Mouse (Mus musculus) stomach, embryonic 15.5 days (tissue): ENCODE measurements around the gene Psmb1. TPM values are rescaled to one million over a fixed set of nuclear protein-coding genes. Genes with fewer than 3 reads are reported as not detected.

Experiments used
- ATAC-seq: fragments of 200-750 bp; cut with Nextera tagmentation; 2 replicates; pipeline ENCODE4 v1.8.0; 2017; ENCODE audit warnings: low read depth, moderate number of reproducible peaks, moderate TSS enrichment; ENCODE audit not compliant: insufficient read depth, low FRiP score
- H3K27ac ChIP-seq: fragments of 300-500 bp; sonication (generic); 2 replicates; pipeline ENCODE4 v1.5.1; 2015; ENCODE audit warnings: mild to moderate bottlenecking, inconsistent platforms
- H3K27me3 ChIP-seq: fragments of 300-500 bp; sonication (generic); replicated peaks from 2 replicates; pipeline ENCODE4 v1.6.1; 2015; ENCODE audit warnings: inconsistent platforms
- H3K36me3 ChIP-seq: fragments of 300-500 bp; sonication (generic); 2 replicates; pipeline ENCODE4 v1.6.1; 2015; ENCODE audit warnings: inconsistent platforms
- H3K4me1 ChIP-seq: fragments of 300-500 bp; sonication (generic); 2 replicates; pipeline ENCODE4 v1.6.1; 2015; ENCODE audit warnings: inconsistent platforms
- H3K4me2 ChIP-seq: fragments of 300-500 bp; sonication (generic); 2 replicates; pipeline ENCODE4 v1.6.1; 2015; ENCODE audit warnings: mild to moderate bottlenecking, inconsistent platforms
- H3K4me3 ChIP-seq: fragments of 300-500 bp; sonication (generic); replicated peaks from 2 replicates; pipeline ENCODE4 v1.5.1; 2015; ENCODE audit warnings: inconsistent platforms
- H3K9ac ChIP-seq: fragments of 300-500 bp; sonication (generic); 2 replicates; pipeline ENCODE4 v1.6.1; 2015; ENCODE audit warnings: inconsistent platforms
- H3K9me3 ChIP-seq: fragments of 300-500 bp; sonication (generic); 2 replicates; pipeline ENCODE4 v1.6.1; 2016; ENCODE audit warnings: inconsistent platforms
- WGBS: fragments of 180-500 bp; shearing (Covaris S2); methylation state at CpG from one replicate; pipeline ENCODE4 v1.1.7; 2015; 5-methylcytosine and 5-hydroxymethylcytosine counted together
- polyA plus RNA-seq: library from polyadenylated mRNA; unstranded; fragments of >200 nt; fragmentation: Nextera tagmentation; extraction: Ambion mirVana; gene quantifications from 2 replicates; pipeline ENCODE4 v1.2.1, GENCODE M21; 2015

Gene Psmb1
- polyA plus RNA-seq, 1 experiment from 2014 or later: 248 TPM

- no peaks in the 10 kb centered on the region for H3K27me3 ChIP-seq
- peak overlapping the region; percentile 80 for H3K4me2 ChIP-seq
- no peak overlapping the region; the same call in 1 of the 2 replicates for H3K27ac ChIP-seq
- no peaks in the 10 kb centered on the region for H3K9me3 ChIP-seq
- ATAC-seq: no peak
- H3K4me3 ChIP-seq: peak overlapping the region; percentile 93
- peaks cover 6% of the 10 kb centered on the region for H3K4me1 ChIP-seq
- H3K36me3 ChIP-seq: peaks cover 11% of the 10 kb centered on the region; the same call in 1 of the 2 replicates
- peak overlapping the region; percentile 93 for H3K9ac ChIP-seq
- WGBS: 8% methylated on average over 10 of the region's 10 CpGs
Observed at GRCm38 (mm10) chr17:15526304-15526703, 26.8 kb upstream of the Psmb1 start.

GRCm38 (mm10) chr17:15518766-15519165, 19.2 kb upstream of the Psmb1 start:
- WGBS: 95% methylated on average over 1 of the region's 1 CpGs
- H3K27ac ChIP-seq: no peak overlapping the region
- H3K4me2 ChIP-seq: no peak overlapping the region
- H3K4me3 ChIP-seq: no peak overlapping the region
- no peaks in the 10 kb centered on the region for H3K9me3 ChIP-seq
- no peak overlapping the region for H3K9ac ChIP-seq
- H3K27me3 ChIP-seq: no peaks in the 10 kb centered on the region
- peaks cover 46% of the 10 kb centered on the region for H3K36me3 ChIP-seq
- H3K4me1 ChIP-seq: no peaks in the 10 kb centered on the region
- ATAC-seq: no peak

GRCm38 (mm10) chr17:15518186-15518585, 18.6 kb upstream of the Psmb1 start:
- Histone ChIP-seq H3K27ac (no peak overlapping the region), H3K9ac (no peak overlapping the region), H3K27me3 (no peaks in the 10 kb centered on the region), H3K4me1 (no peaks in the 10 kb centered on the region), H3K9me3 (no peaks in the 10 kb centered on the region), H3K36me3 (peaks cover 51% of the 10 kb centered on the region), H3K4me2 (no peak overlapping the region), H3K4me3 (no peak overlapping the region)
- WGBS: 92% methylated on average over 5 of the region's 5 CpGs
- ATAC-seq: no peak

GRCm38 (mm10) chr17:15517776-15518175, 18.2 kb upstream of the Psmb1 start:
- Histone ChIP-seq H3K36me3 (peaks cover 48% of the 10 kb centered on the region), H3K27ac (no peak overlapping the region), H3K4me1 (no peaks in the 10 kb centered on the region), H3K4me3 (no peak overlapping the region), H3K9me3 (no peaks in the 10 kb centered on the region), H3K4me2 (no peak overlapping the region), H3K9ac (no peak overlapping the region), H3K27me3 (no peaks in the 10 kb centered on the region)
- 72% methylated on average over 5 of the region's 5 CpGs for WGBS
- ATAC-seq: no peak

GRCm38 (mm10) chr17:15510694-15511093, 11.1 kb upstream of the Psmb1 start:
- 84% methylated on average over 2 of the region's 2 CpGs for whole genome bisulfite sequencing
- peaks cover 56% of the 10 kb centered on the region for H3K36me3 ChIP-seq

GRCm38 (mm10) chr17:15498753-15499113, 818 bp downstream of the Psmb1 start:
- 43% methylated on average over 7 of the region's 7 CpGs for WGBS

More at GRCm38 (mm10) chr17:15510694-15511093, 11.1 kb upstream of the Psmb1 start:
- H3K4me1 ChIP-seq: no peaks in the 10 kb centered on the region
- no peak overlapping the region for H3K27ac ChIP-seq
- no peaks in the 10 kb centered on the region for H3K9me3 ChIP-seq
- H3K9ac ChIP-seq: no peak overlapping the region
- no peak overlapping the region for H3K4me2 ChIP-seq
- no peak overlapping the region for H3K4me3 ChIP-seq
- H3K27me3 ChIP-seq: no peaks in the 10 kb centered on the region
- ATAC-seq: no peak

GRCm38 (mm10) chr17:15497882-15498752, 1.4 kb downstream of the Psmb1 start:
- Histone ChIP-seq H3K9ac (peak overlapping the region; percentile 94), H3K4me1 (peaks cover 13% of the 10 kb centered on the region), H3K27ac (peak overlapping the region; percentile 96), H3K27me3 (no peaks in the 10 kb centered on the region), H3K9me3 (no peaks in the 10 kb centered on the region), H3K4me3 (peak overlapping the region; percentile 99), H3K4me2 (peak overlapping the region; percentile 81), H3K36me3 (peaks cover 6% of the 10 kb centered on the region; the same call in 1 of the 2 replicates)
- under 1% methylated on average over 50 of the region's 50 CpGs for WGBS
- ATAC-seq: peak; percentile 93

More at GRCm38 (mm10) chr17:15498753-15499113, 818 bp downstream of the Psmb1 start:
- peak overlapping the region; percentile 99 for H3K4me3 ChIP-seq
- no peaks in the 10 kb centered on the region; the same call in 1 of the 2 replicates for H3K36me3 ChIP-seq
- peaks cover 13% of the 10 kb centered on the region for H3K4me1 ChIP-seq
- no peak overlapping the region for H3K9ac ChIP-seq
- no peak for ATAC-seq
- H3K27ac ChIP-seq: 0 out of 2 replicates have a peak overlapping the region, but pooled peaks have one; percentile 96
- H3K27me3 ChIP-seq: no peaks in the 10 kb centered on the region
- peak overlapping the region; percentile 81 for H3K4me2 ChIP-seq
- no peaks in the 10 kb centered on the region for H3K9me3 ChIP-seq

DNA sequence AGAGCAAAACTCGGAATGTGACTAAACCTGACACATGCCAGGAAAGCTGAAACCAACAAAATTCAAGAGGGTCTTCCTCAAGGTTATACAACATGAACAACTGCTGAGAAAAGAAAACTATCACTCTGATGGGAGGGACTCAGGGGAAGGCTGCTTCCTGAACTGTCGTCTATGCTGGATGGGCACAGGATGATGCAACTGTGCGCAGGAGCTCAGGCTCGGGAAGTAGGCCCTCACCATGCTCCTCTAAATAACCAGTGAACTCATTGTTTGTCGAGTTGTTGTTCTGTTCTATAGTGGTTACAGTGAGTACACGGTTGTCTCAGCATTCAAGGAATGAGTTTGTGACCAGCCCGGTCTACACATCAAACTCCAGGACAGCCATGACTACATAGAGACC, 9.0 kb downstream of the Psmb1 start:
- no peak overlapping the region for H3K9ac ChIP-seq
- ATAC-seq: no peak
- no peak overlapping the region for H3K4me2 ChIP-seq
- WGBS: 92% methylated on average over 7 of the region's 7 CpGs
- H3K4me1 ChIP-seq: no peaks in the 10 kb centered on the region
- H3K4me3 ChIP-seq: no peak overlapping the region
- no peaks in the 10 kb centered on the region for H3K27me3 ChIP-seq
- H3K36me3 ChIP-seq: peaks cover 37% of the 10 kb centered on the region
- H3K27ac ChIP-seq: no peak overlapping the region
- H3K9me3 ChIP-seq: no peaks in the 10 kb centered on the region

DNA sequence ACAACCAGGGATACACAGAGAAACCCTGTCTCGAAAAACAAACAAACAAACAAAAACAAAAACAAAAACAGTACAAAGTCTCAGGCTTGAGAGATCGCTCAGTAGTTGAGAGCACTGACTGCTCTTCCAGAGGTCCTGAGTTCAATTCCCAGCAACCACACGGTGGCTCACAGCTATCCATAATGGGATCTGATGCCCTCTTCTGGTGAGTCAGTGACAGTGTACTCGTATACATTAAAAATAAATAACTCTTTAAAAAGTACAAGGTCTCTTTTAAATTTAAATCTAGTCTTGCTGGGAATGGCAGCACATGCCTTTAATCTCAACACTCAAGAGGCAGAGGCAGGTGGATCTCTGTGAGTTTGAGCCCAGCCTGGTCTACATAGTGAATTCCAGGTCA, 26.9 kb downstream of the Psmb1 start:
- no peak overlapping the region for H3K4me2 ChIP-seq
- WGBS: 86% methylated on average over 4 of the region's 4 CpGs
- no peak overlapping the region for H3K27ac ChIP-seq
- no peak for ATAC-seq
- H3K36me3 ChIP-seq: peaks cover 55% of the 10 kb centered on the region
- H3K27me3 ChIP-seq: no peaks in the 10 kb centered on the region
- no peaks in the 10 kb centered on the region for H3K9me3 ChIP-seq
- H3K4me1 ChIP-seq: no peaks in the 10 kb centered on the region
- H3K9ac ChIP-seq: no peak overlapping the region
- no peak overlapping the region for H3K4me3 ChIP-seq

DNA sequence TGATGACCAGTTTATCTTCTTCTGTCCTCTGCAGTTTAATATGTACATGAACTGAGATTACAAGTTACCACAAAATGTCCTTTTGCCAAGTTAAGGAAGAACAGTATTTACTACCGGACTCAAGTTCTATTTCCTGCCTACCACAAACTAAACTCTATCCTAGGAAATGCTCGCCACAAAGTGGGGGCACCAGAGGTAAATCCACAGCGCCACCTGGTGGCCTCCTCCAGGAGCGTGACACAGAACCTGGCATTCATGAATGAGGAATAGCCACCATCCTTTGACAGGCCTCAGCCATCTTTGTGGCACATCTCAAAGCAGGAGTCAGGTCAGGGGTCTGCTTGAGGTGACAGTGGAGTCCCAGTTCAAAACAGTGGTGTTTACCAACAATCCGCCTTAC, 31.9 kb downstream of the Psmb1 start:
- WGBS: 24% methylated on average over 5 of the region's 5 CpGs
- ATAC-seq: 0 out of 2 replicates have a peak, but pooled peaks have one; percentile 14

DNA sequence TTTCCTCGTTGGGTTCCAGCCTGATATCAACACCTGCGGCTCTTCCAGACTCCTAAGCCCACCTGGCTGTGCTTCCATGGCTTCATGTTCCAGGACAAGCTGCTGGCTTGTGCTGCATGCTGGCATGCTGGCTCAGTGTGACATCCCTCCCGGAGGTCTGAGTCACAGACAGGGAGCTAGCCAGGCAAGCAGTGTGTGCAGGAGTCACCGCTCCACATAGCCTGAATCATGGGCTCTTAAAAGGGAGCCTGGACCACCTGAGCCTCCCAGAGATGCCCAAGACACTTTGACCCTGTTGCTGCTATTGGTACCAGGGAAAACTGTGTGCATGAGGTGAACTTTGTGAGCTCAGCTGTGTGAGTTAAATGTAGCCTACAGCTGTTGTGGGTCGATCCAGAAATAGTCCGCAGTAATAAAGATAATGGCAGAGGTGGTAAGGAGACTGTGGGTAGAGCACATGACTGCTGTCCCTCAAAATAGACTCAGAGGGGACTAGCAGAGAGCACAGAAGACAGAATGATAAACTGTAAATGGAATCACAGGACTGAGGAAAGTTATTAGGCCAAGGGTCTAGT, 37.5 kb downstream of the Psmb1 start:
- Histone ChIP-seq H3K27ac (no peak overlapping the region), H3K9ac (no peak overlapping the region), H3K4me3 (no peak overlapping the region), H3K9me3 (no peaks in the 10 kb centered on the region), H3K36me3 (0 out of 2 replicates have a peak, but pooled peaks cover 4% of the 10 kb centered on the region), H3K4me1 (no peaks in the 10 kb centered on the region), H3K27me3 (no peaks in the 10 kb centered on the region), H3K4me2 (no peak overlapping the region)
- ATAC-seq: no peak
- 93% methylated on average over 6 of the region's 6 CpGs for WGBS

More for the DNA sequence above, 31.9 kb downstream of the Psmb1 start:
- peaks cover 21% of the 10 kb centered on the region; the same call in 1 of the 2 replicates for H3K36me3 ChIP-seq
- H3K4me2 ChIP-seq: no peak overlapping the region
- H3K9me3 ChIP-seq: no peaks in the 10 kb centered on the region
- H3K27ac ChIP-seq: no peak overlapping the region
- H3K4me3 ChIP-seq: no peak overlapping the region
- H3K27me3 ChIP-seq: no peaks in the 10 kb centered on the region
- H3K4me1 ChIP-seq: no peaks in the 10 kb centered on the region
- no peak overlapping the region for H3K9ac ChIP-seq

DNA sequence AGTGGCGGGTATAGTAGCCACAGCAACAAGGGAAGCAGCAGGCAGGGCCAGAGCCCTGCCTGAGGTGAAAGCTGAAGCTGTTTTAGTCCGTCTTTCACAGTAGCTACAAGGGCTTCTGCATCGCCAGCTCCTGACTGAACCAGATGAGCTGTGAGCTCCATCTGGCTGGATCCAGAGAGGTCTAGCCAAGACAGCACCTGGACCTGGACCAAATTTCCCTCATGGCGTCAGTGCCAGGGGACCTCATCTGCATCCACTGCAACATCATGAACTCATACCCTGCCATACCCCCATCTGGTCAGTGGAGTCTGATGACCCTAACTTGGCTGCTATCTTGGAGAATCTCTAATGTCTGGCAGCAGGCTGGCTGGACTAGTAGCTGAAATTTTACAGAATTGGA, 39.8 kb downstream of the Psmb1 start:
- no peaks in the 10 kb centered on the region for H3K27me3 ChIP-seq
- no peak overlapping the region for H3K9ac ChIP-seq
- no peaks in the 10 kb centered on the region for H3K36me3 ChIP-seq
- no peaks in the 10 kb centered on the region for H3K4me1 ChIP-seq
- H3K4me3 ChIP-seq: no peak overlapping the region
- H3K9me3 ChIP-seq: no peaks in the 10 kb centered on the region
- WGBS: 78% methylated on average over 4 of the region's 4 CpGs
- no peak overlapping the region for H3K4me2 ChIP-seq
- ATAC-seq: no peak
- H3K27ac ChIP-seq: no peak overlapping the region
